Mouse (Mus musculus) adrenal gland, adult 18-20 months (tissue): ENCODE measurements around the gene Adgrg4. TPM values are rescaled to one million over a fixed set of nuclear protein-coding genes. Genes with fewer than 3 reads are reported as not detected.

Experiments
- DNase-seq, 2 experiments: peaks; one replicate each; pipeline ENCODE4 v3.0.0; 2021 to 2022; ENCODE audit warnings: low spot score in 2 of 2
- long read RNA-seq, 2 experiments: library from polyadenylated mRNA; stranded (forward); transcript quantifications; one replicate each; pipeline ENCODE4 v2.0.0; 2021
- total RNA-seq, 2 experiments: library from RNA; stranded (reverse); gene quantifications; 1 replicate in 1 of 2; 2 replicates in 1 of 2; pipeline ENCODE4 v1.2.3; 2021

The Adgrg4 gene
- total RNA-seq, result not detected
- long read RNA-seq, experiment 1, result 0 reads
- long read RNA-seq, experiment 2, result 0 reads

GRCm38 (mm10) chrX:56869863-56870262 lies at the start of gene Adgrg4:
TSS of gene Adgrg4 (plus strand) at chrX:56870163.
- no peak for DNase-seq

GRCm38 (mm10) chrX:56821765-56822603 lies 48.0 kb upstream of the Adgrg4 start, which contains the start of gene Map7d3:
TSS of gene Map7d3 (minus strand) at chrX:56822326.
- peak in 1 of 2 experiments; percentile 19 for DNase-seq

DNA sequence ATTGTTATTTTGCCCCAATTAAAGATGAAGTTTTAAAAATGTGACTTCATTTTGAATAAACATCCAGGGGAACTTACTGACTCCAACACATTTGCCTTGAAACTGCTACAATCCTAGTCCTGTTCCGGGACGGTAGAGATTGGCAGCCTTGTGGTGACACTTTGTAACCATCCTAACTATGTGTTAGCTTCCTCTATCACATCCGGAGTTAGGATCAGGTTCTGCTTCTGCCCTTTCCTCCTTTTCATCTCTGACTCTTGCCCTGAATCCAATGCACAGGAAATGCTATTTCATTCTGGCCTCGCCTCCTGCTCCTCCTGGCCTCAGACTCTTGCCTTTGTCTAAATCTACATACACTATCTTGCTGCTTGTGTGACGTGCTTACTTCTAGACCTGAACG lies 42.5 kb upstream of the Adgrg4 start:
- no peak for DNase-seq

DNA sequence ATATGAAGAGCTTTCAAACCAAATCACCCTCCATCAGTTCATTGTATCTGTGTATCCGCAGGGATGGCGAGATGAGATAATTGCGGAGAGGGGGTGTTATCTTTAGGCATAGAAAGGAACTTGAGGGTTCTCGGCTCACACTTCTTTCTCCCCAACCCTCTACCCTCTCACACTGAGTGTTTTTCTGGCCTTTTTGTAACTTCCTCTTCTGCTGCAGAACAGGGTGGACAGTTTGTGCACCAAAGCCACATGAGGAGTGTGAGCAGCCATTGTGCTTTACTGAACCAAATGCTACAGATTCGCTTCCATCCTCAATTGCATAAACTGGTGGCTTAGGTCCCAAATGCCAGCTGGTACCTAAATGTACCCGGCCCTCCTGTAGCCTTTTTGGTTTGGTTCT lies 34.1 kb upstream of the Adgrg4 start:
- no peak for DNase-seq

DNA sequence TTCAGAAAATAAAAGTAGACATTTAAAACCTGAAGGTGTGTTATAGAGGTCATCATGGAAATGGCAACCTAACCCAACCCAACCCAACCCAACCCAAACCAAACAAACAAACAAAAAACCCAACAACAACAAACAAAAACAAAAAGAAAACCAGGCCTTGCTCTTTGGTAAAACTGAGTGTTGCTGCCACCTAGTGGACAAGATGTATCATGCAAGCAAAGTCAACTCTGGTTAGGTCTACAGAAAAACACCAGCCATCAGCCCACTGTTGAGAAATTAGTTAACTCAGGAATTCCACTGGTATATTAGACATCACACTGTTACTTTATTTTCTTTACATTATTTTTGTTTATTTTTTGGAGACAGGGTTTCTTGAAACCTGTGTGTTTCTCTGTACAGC lies 30.6 kb upstream of the Adgrg4 start:
- DNase-seq, result peak; percentile 3 to 18

DNA sequence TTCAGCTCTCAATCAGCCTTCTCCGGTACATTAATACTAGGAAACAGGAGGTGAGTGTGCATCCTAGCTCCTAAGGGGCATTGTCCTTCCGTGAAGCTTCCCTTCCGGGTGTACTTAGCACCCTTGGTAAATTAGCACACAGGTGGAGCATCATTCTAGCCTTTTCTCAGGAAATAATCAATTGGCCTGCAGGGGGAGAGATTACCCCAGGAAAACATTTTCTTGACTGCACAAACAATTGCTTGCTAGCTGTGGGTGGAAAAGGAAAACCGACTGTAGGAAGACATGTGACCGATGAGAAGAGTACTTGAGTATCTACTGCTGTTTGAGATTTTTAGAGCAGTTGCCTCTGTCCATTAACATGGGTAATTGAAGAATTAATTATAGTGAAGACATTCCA lies 28.7 kb upstream of the Adgrg4 start:
- DNase-seq, result no peak

DNA sequence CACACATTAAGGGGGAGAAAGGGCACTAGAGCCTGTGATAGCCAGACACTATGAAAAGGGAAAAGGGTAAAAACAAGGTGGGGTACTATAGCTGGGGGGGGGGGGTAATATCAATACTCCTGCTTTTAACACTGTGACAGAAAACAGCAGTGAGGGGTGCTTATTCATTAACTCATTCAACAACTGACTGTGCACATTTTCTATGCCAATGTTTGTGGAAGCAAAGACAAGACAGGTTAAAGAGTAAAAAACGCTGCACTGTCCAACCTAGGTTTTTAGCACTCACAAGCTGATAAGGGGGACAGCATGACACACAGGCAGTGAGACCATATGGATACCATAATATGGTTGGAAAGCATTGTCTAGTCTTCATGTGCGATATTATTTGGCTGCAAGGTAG lies 142.9 kb downstream of the Adgrg4 start:
- no peak for DNase-seq

DNA sequence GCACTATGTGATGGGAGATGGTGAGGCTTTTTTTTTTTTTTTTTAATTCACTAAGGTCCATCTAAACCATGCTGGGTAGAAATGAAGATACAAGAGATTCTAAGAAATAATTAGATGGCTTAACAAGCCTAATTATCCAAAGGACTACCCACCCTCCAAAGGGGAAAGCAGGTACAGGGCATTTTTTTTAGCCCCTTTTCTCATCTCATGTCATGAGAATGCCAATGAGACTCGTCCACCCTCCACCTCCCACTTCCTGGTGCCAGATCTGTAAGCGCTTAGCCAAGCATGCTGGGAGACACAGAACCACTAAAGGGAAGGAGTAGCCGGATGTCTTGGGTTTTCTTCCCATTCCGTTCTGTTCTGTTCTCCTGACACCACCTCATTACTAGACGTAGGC lies 172.8 kb downstream of the Adgrg4 start, which contains the start of gene Brs3:
Gene Brs3 (plus strand): TSS at position 301 of the 400 bp plus-strand sequence.
- DNase-seq, result no peak

- no peak for DNase-seq
These were observed 173.9 kb downstream of the Adgrg4 start for GRCm38 (mm10) chrX:57043869-57044268.

Other genes starting within 250 kb of the Adgrg4 start
- gene Fhl1, start 138.4 kb upstream of the Adgrg4 start, total RNA-seq, result 10 to 100 TPM; 33.5 to 87.9 TPM
- 1 to 10 TPM; 1.1 to 1.3 TPM for gene Map7d3, start 47.8 kb upstream of the Adgrg4 start, total RNA-seq
- gene Brs3, start 172.9 kb downstream of the Adgrg4 start, total RNA-seq, result not detected
- 10 to 100 TPM; 37.1 to 41.7 TPM for gene Htatsf1, start 183.4 kb downstream of the Adgrg4 start, total RNA-seq
- gene Vgll1, start 217.9 kb downstream of the Adgrg4 start, total RNA-seq, result not detected